Mouse (Mus musculus) bone marrow, adult 2 months (tissue): ENCODE results near the gene Grb10.

ENCODE experiments used
- CTCF ChIP-seq: fragments of 200-500 bp; IDR thresholded peaks from 2 replicates; pipeline ENCODE4 v1.5.1; 2011; ENCODE audit warnings: low read length, control low read depth; ENCODE audit not compliant: control insufficient read depth, insufficient read depth
- POLR2A ChIP-seq: fragments of 200-500 bp; IDR thresholded peaks from 2 replicates; pipeline ENCODE4 v1.6.1; 2011; ENCODE audit warnings: low read depth, mild to moderate bottlenecking, control low read depth, low read length, borderline replicate concordance; ENCODE audit not compliant: control insufficient read depth

DNA sequence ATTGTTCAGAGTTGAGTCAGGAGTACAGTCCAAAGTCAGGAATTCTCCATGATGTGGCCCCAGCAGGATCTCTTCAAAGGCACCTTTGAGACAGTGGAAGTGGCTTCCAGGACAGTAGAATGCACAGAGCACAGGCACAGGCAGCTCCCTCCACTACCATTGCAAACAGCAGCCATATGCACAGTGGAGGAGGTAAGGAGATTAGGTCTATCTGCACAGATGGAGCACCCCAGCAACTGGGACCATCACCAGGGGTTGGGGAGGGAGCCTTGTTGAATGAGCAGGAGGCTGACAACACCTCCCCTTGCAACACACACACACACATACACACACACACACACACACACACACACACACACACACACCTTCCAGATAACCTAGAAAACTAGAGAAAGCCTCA lies 146.7 kb downstream of the Grb10 start:
- TF ChIP-seq POLR2A (no peak), CTCF (no peak)
